Mouse (Mus musculus) kidney, adult 2 months (tissue): Measurements from ENCODE around the gene Cabp1. TPM values are rescaled to one million over a fixed set of nuclear protein-coding genes. Genes with fewer than 3 reads are reported as not detected.

ENCODE experiments used
- DNase-seq: peaks from one replicate; pipeline ENCODE4 v3.0.0; 2021
- H3K27ac ChIP-seq: fragments of 200-500 bp; 2 replicates; pipeline ENCODE4 v1.5.1; 2012; ENCODE audit warnings: low read depth, low read length, control low read depth, inconsistent platforms; ENCODE audit not compliant: insufficient read depth
- H3K27me3 ChIP-seq: fragments of 200-500 bp; replicated peaks from 2 replicates; pipeline ENCODE4 v1.6.1; 2012; ENCODE audit warnings: mild to moderate bottlenecking, moderate library complexity, low read length, inconsistent platforms; ENCODE audit not compliant: control insufficient read depth, insufficient read depth
- H3K36me3 ChIP-seq: fragments of 200-500 bp; 2 replicates; pipeline ENCODE4 v1.6.1; 2012; ENCODE audit warnings: mild to moderate bottlenecking, moderate library complexity, low read length, inconsistent platforms; ENCODE audit not compliant: control insufficient read depth, insufficient read depth
- H3K4me1 ChIP-seq: fragments of 200-500 bp; 2 replicates; pipeline ENCODE4 v1.6.1; 2011; ENCODE audit warnings: low read length; ENCODE audit not compliant: control insufficient read depth, insufficient read depth
- H3K4me3 ChIP-seq: fragments of 200-500 bp; 2 replicates; pipeline ENCODE4 v1.5.1; 2011; ENCODE audit warnings: mild to moderate bottlenecking, low read depth, low read length, control low read depth; ENCODE audit not compliant: insufficient read depth
- CTCF ChIP-seq: fragments of 200-500 bp; conservative IDR thresholded peaks from 2 replicates; pipeline ENCODE4 v1.5.1; 2011; ENCODE audit warnings: low read depth, mild to moderate bottlenecking, control low read depth, low read length, moderate library complexity, mixed read lengths; ENCODE audit not compliant: insufficient read depth, insufficient read length
- POLR2A ChIP-seq: fragments of 200-500 bp; IDR thresholded peaks from one replicate; pipeline ENCODE4 v1.6.1; 2011; ENCODE audit warnings: low read depth, low read length, control low read depth
- WGBS: fragments of 180-500 bp; shearing (Covaris S2); methylation state at CpG from one replicate; pipeline ENCODE4 v1.1.7; 2018; 5-methylcytosine and 5-hydroxymethylcytosine counted together
- polyA plus RNA-seq: library from polyadenylated mRNA; depleted of rRNA; stranded (reverse); fragments of >200 nt; gene quantifications from 2 replicates; pipeline ENCODE4 v1.2.3, GENCODE M21; 2012

The Cabp1 gene
- polyA plus RNA-seq, 1 experiment = 1.7 TPM

DNA sequence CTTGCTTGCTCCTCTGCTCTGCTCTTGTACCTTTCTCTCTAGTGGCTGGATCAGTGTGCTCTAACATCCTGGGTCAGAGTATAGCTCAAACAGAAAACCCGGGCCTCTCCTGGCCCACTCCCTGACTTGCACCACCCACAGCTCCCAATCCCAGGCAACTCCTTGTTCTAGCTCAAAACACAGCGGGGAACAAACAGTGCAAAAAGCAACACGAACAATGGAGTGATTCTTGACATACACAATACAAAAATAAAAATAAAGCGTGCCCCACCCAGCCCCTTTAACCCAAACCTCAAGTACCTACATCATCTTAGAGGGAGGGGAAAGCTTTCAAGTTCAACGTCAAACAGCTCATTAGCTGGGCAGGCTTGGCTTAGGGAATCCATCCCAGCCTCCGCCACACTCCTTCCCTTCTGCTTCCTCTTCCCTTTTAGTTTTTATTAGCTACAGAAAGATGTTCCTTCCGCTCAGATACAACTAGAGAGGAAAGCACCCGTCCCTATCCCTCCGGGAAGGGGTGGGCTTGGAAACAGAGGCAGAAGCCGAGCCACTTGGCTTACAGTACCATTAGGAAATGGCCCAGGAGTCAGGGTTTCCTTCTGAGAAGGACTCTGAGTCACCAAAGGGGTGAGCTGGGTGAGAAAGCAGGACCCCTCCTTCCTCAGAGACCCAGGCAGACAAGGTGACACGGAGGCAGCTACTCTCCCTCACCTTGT, 48.8 kb downstream of the Cabp1 start:
- no peak overlapping the region for H3K4me3 ChIP-seq
- DNase-seq = peak; percentile 49
- TF ChIP-seq CTCF (no peak), POLR2A (no peak)
- H3K27me3 ChIP-seq = no peaks in the 10 kb centered on the region
- peaks cover 7% of the 10 kb centered on the region; the same call in 1 of the 2 replicates for H3K36me3 ChIP-seq
- WGBS = 69% methylated on average over 11 of the region's 11 CpGs
- peak overlapping the region; percentile 27; the same call in 1 of the 2 replicates for H3K27ac ChIP-seq
- H3K4me1 ChIP-seq = peaks cover 27% of the 10 kb centered on the region

DNA sequence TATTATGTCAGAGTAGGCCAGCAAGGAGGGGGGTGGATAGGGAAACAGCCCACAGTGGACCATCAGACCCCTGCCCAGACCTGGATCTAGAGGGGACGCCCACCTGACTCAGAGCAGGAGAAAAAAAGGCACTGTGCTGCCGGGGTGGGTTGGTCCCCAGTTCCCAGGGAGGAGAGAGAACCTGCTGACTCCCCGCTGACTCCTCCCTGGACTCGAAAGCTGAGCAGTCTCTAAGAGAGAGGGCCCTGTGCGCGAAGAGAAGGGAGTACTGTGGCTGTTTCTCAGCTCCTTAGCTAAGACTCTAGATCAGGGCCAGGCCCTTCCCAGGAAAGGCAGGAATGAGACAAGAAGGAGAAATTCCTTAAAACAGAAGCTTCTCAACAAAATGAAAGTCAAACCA, 49.7 kb downstream of the Cabp1 start:
- no peak overlapping the region for H3K4me3 ChIP-seq
- peaks cover 5% of the 10 kb centered on the region; the same call in 1 of the 2 replicates for H3K36me3 ChIP-seq
- H3K27ac ChIP-seq = no peak overlapping the region
- no peak for DNase-seq
- TF ChIP-seq CTCF = no peak
- TF ChIP-seq POLR2A = no peak
- 70% methylated on average over 6 of the region's 6 CpGs for WGBS
- H3K27me3 ChIP-seq = no peaks in the 10 kb centered on the region
- H3K4me1 ChIP-seq = peaks cover 19% of the 10 kb centered on the region

DNA sequence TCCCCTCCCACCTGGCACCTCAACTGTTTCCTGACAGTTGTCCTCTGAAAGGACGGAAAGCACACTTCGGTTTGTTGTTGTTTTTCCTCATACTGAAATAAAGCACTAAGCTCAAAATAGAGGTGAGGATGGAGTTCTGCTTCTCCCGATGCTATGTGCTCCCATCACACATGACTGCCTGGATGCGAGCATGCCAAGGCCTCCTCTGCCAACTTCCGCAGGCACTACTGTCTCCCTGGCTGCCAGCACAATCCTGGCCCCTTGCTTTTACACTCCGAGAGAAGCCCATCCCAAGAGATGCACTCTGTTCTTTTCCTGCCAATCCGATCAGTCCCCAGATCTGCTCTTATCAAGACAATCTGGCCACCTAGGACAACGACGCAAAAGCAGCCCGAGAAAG, 50.6 kb downstream of the Cabp1 start:
- peak overlapping the region; percentile 5; the same call in 1 of the 2 replicates for H3K27ac ChIP-seq
- peaks cover 5% of the 10 kb centered on the region; the same call in 1 of the 2 replicates for H3K36me3 ChIP-seq
- TF ChIP-seq CTCF (no peak), POLR2A (no peak)
- peak; percentile 38 for DNase-seq
- WGBS = 51% methylated on average over 10 of the region's 10 CpGs
- peaks cover 16% of the 10 kb centered on the region for H3K4me1 ChIP-seq
- H3K27me3 ChIP-seq = no peaks in the 10 kb centered on the region
- no peak overlapping the region for H3K4me3 ChIP-seq

DNA sequence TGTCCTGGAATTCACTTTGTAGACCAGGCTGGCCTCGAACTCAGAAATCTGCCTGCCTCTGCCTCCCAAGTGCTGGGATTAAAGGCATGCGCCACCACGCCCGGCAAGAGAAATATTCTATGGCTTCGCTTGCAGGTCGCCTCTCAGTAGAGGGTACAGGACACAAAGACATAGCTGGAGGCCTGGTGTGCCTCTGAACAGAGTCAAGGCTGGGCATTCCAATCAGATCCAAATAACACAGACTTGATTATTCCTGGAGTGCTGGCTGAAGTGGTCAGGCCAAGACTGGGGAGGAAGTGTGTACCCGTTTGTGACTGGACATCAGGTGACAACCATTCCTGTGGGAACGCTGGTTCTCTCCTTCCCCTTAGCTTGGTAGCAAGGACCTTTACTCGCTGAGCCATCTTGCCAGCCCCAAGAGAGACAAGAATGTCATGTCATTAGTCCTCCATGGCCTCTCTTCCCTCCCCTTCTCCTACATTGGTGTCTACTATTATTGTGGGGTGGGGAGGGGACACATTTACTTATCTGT, 51.9 kb downstream of the Cabp1 start:
- 89% methylated on average over 9 of the region's 9 CpGs for WGBS
- no peak overlapping the region for H3K4me3 ChIP-seq
- peaks cover 5% of the 10 kb centered on the region; the same call in 1 of the 2 replicates for H3K4me1 ChIP-seq
- no peaks in the 10 kb centered on the region for H3K27me3 ChIP-seq
- TF ChIP-seq CTCF = no peak
- no peak for TF ChIP-seq POLR2A
- peaks cover 3% of the 10 kb centered on the region; the same call in 1 of the 2 replicates for H3K36me3 ChIP-seq
- no peak for DNase-seq
- H3K27ac ChIP-seq = no peak overlapping the region

DNA sequence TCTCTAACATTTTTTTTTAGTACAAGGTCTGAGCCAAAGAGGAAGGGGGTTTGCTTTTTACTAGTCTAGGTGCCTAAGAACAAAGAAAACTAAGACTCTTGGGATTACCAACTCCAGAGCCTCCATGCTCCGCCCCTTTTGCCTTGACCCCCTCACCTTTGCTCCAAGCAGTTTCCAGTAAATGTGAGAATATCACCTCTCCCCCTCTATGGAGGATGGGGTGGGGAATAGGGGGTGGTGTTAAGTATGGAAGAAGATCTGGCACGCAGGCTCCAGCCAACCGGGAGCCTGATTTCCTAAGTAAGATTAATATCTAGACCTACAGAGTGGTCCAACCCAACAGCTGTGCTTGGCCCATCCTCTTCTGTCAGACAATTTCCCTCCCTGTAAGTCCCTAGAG, 53.5 kb downstream of the Cabp1 start:
- H3K27ac ChIP-seq = no peak overlapping the region

DNA sequence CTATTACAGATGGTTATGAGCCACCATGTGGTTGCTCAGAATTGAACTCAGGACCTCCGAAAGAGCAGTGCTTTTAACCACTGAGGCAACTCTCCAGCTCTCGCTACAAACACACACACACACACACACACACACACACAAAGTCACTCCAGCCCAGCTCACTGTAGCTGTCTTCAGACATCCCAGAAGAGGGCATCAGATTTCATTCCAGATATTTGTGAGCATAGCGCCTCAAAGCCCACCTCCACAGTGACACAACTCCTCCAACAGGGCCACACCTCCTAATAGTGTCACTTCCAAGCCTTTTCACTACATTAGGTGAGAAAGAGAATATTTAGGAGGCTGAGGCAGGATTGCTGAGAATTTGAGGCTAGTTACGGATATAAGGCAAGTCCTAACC, 55.1 kb downstream of the Cabp1 start:
- no peaks in the 10 kb centered on the region for H3K27me3 ChIP-seq
- peaks cover 1% of the 10 kb centered on the region; the same call in 1 of the 2 replicates for H3K36me3 ChIP-seq
- no peak for TF ChIP-seq CTCF
- TF ChIP-seq POLR2A = no peak
- no peak for DNase-seq
- H3K4me1 ChIP-seq = no peaks in the 10 kb centered on the region; the same call in 1 of the 2 replicates
- 93% methylated on average over 4 of the region's 4 CpGs for WGBS
- no peak overlapping the region for H3K27ac ChIP-seq
- H3K4me3 ChIP-seq = no peak overlapping the region

More for the DNA sequence above, 53.5 kb downstream of the Cabp1 start:
- TF ChIP-seq CTCF (no peak), POLR2A (no peak)
- no peaks in the 10 kb centered on the region; the same call in 1 of the 2 replicates for H3K4me1 ChIP-seq
- H3K4me3 ChIP-seq = no peak overlapping the region
- no peaks in the 10 kb centered on the region for H3K27me3 ChIP-seq
- H3K36me3 ChIP-seq = peaks cover 1% of the 10 kb centered on the region; the same call in 1 of the 2 replicates
- 67% methylated on average over 3 of the region's 3 CpGs for WGBS
- peak; percentile 59 for DNase-seq
